In the genomic region with DNA sequence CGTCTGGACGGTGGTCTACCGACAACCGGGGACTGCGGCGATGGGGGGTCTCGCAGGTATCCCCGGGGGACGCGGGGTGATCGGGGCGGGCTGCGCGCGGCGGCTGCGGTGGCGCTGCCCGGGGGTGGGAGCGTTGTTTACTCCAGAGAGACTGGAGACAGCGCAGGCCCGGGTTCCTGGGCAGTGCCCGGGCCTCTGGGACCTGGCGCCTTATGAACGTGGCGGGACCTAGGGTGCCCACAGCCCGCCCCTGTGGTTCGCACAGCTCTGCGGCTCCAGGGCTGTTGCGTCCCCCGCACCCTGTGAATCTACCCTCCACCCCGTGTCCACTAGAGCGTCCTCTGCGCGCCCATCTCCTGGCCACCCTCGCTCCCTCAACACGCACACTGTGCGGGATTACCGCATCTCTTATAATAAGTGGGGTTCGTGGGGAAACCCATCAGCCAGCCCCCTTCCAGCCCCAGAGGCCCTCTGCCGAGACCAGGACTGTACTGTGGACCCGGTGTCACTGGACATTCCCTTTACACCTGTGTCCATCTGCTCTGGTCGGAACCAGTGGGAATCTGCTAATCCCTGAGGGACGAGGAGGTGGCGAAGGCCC, we compare ENCODE assay signal across 8 mouse cellular contexts. TPM values are rescaled to one million over a fixed set of nuclear protein-coding genes. Genes with fewer than 3 reads are reported as not detected.
DNase-seq lines count a peak whose midpoint lies in the region; ATAC-seq and TF ChIP-seq lines count a peak whose summit lies in the region.

No protein-coding gene starts in this region.

- peak overlapping the region; percentile 43; the same call in 1 of the 2 replicates for H3K27ac ChIP-seq in testis, adult 2 months (ENCODE audit: control insufficient read depth, insufficient read depth, low read depth, low read length)
- H3K27ac ChIP-seq in hindbrain, embryonic 13.5 days: peak overlapping the region; percentile 74

- H3K4me1 ChIP-seq in testis, adult 2 months (ENCODE audit: control insufficient read depth, insufficient read depth, low read length): peaks cover 9% of the 10 kb centered on the region
- peaks cover 53% of the 10 kb centered on the region for H3K4me1 ChIP-seq in hindbrain, embryonic 13.5 days (replicated peaks)

- no peak for TF ChIP-seq POLR2A in testis, adult 2 months (IDR thresholded peaks at IDR 0.05; ENCODE audit: control insufficient read depth, low read depth, low read length)

- ATAC-seq in hindbrain, embryonic 13.5 days (ENCODE audit: low FRiP score): peak; percentile 76

- intact Hi-C loops in gastrocnemius, postnatal 36 days (cut with DNase I): no loop called here

- 5% methylated on average over 45 of the region's 45 CpGs for WGBS in hindbrain, embryonic 13.5 days

- H3K27me3 ChIP-seq in testis, adult 2 months (ENCODE audit: control insufficient read depth, insufficient read depth, low read length): no peaks in the 10 kb centered on the region
- peaks cover 18% of the 10 kb centered on the region for H3K27me3 ChIP-seq in hindbrain, embryonic 13.5 days

- peak overlapping the region; percentile 79 for H3K4me2 ChIP-seq in hindbrain, embryonic 13.5 days

- TF ChIP-seq CTCF in testis, adult 2 months (IDR thresholded peaks at IDR 0.05; ENCODE audit: control insufficient read depth, insufficient read depth, insufficient replicate concordance, low read depth, low read length): no peak

- no peaks in the 10 kb centered on the region for H3K9me3 ChIP-seq in hindbrain, embryonic 13.5 days

- peak overlapping the region; percentile 89 for H3K9ac ChIP-seq in hindbrain, embryonic 13.5 days

- no peaks in the 10 kb centered on the region for H3K36me3 ChIP-seq in testis, adult 2 months (ENCODE audit: control insufficient read depth, insufficient read depth, low read length)
- peaks cover 2% of the 10 kb centered on the region for H3K36me3 ChIP-seq in hindbrain, embryonic 13.5 days

- peak overlapping the region; percentile 84 for H3K4me3 ChIP-seq in testis, adult 2 months (ENCODE audit: control insufficient read depth, low read depth, low read length)
- H3K4me3 ChIP-seq in hindbrain, embryonic 13.5 days: peak overlapping the region; percentile 64

- DNase-seq in cerebellum, adult 11-12 months: peak; percentile 61
- no peak for DNase-seq in cerebellum, postnatal 4 days (ENCODE audit: low spot score in 2 of 2)
- no peak for DNase-seq in testis, postnatal 14 days (ENCODE audit: low spot score)
- peak; percentile 41 for DNase-seq in lung, postnatal 14 days
- DNase-seq in gastrocnemius, postnatal 36 days: no peak
- DNase-seq in left cerebral cortex, adult 11 months (ENCODE audit: low spot score): no peak

RNA-seq across cellular contexts. Expression of gene Slc48a1, which starts 6.3 kb away (rescaled TPM):
- polyA plus RNA-seq in testis, adult 2 months (2012; rRNA removed): 16.3 and 17.0 TPM in 2 replicates
- 59.8 and 62.9 TPM in 2 replicates for polyA plus RNA-seq in hindbrain, embryonic 13.5 days (2015; fragmentation: Nextera tagmentation; extraction: Ambion mirVana)
- 10 to 100 TPM; 44.8 to 46.2 TPM for total RNA-seq in gastrocnemius, postnatal 36 days (2021)

RNA-seq across cellular contexts. Expression of gene Rapgef3, which starts 16.9 kb away (rescaled TPM):
- polyA plus RNA-seq in testis, adult 2 months (2012; rRNA removed): 16.1 and 16.3 TPM in 2 replicates
- polyA plus RNA-seq in hindbrain, embryonic 13.5 days (2015; fragmentation: Nextera tagmentation; extraction: Ambion mirVana): 10.4 and 10.8 TPM in 2 replicates
- total RNA-seq in gastrocnemius, postnatal 36 days (2021): 1 to 10 TPM; 5.1 to 7.7 TPM

RNA-seq across cellular contexts. Expression of gene Endou, which starts 53.5 kb away (rescaled TPM):
- polyA plus RNA-seq in testis, adult 2 months (2012; rRNA removed): 0.89 and 1.1 TPM in 2 replicates
- polyA plus RNA-seq in hindbrain, embryonic 13.5 days (2015; fragmentation: Nextera tagmentation; extraction: Ambion mirVana): 0.21 and 0.29 TPM in 2 replicates
- under 1 TPM; 0.44 to 0.77 TPM for total RNA-seq in gastrocnemius, postnatal 36 days (2021)

RNA-seq across cellular contexts. Expression of gene Hdac7, which starts 59.6 kb away (rescaled TPM):
- 6.1 and 6.5 TPM in 2 replicates for polyA plus RNA-seq in testis, adult 2 months (2012; rRNA removed)
- 27.9 and 28.1 TPM in 2 replicates for polyA plus RNA-seq in hindbrain, embryonic 13.5 days (2015; fragmentation: Nextera tagmentation; extraction: Ambion mirVana)
- total RNA-seq in gastrocnemius, postnatal 36 days (2021): 10 to 100 TPM; 10.6 to 11.8 TPM

Comparison
In these comparisons a context has a peak if more than half of its experiments do, and no peak if none do; other contexts are left out.
1. DNase-seq: peak in cerebellum, adult 11-12 months (single experiment) and lung, postnatal 14 days (single experiment); none in cerebellum, postnatal 4 days (0 of 2), testis, postnatal 14 days (single experiment), gastrocnemius, postnatal 36 days (0 of 2) and left cerebral cortex, adult 11 months (single experiment).